Mouse (Mus musculus): Measurements from ENCODE around the gene Scarb1.

Scarb1 gene

DNA sequence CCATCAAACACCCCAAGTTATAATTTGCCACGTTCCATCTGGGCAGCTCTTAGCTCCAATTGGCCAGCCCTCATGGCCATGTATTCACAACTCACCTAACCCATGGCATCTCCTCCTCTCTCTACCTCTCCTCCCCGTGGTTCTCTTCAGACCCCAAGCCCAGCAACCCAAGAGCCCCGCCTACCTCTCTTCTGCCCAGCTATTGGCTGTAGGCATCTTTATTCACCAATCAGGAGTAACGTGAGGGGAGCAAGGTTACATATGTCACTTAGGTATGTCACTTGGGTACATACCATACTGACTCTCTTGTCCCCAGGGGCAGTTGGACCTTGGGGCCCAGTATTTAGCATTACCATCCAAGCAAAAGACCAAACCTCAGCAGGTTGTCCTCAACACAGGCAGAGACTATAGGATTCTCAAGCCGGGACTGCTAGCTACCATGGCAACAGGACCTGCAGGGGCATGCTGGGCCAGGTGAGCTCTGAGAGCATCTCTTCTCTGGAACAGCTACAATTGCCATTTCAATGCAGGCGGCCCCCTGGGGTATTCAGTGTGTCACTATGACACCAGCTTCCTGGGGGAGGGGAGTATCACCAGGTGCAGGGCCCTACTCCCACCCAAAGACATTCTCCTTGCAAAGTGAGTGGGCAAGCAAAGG lies 100.6 kb downstream of the Scarb1 start:
- in situ Hi-C loops (cut with MboI, MseI): no loop called here

DNA sequence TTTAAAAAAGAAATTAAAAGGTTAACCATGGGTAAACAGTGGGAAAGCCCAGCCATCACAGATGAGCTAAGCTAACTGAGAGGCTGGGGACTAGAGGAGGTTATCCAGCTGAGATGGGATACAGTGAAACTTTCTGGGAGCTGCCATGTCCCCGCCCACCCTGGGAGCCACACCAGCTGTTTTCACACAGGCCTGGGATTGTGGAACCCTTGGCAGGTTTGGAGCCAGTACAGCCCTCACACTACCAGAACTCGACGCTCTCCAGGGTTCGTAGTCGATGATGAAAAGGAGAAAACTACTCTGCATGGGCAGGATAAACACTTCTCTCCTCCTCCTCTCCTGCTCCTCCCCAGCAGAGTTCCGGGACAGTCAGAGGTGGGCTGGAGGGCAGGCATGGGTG lies 105.0 kb downstream of the Scarb1 start:
- in situ Hi-C loops (cut with MboI, MseI): no loop called here

DNA sequence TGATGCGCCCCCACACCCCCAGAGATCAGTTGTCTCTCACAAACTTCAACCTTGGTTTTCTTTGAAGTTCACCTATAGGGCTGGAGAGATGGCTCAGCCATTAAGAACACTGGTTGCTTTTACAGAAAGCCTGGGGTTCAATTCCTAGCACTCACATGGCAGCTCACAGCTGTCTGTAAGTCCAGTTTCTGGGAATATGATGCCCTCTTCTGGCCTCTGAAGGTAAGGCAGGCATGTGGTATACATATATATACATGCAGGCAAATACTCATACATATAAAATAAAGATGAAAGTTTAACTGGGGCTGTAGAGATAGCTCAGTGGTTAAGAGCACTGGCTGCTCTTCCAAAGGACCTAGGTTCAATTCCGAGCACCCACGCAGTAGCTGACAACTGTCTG lies 105.5 kb downstream of the Scarb1 start:
- in situ Hi-C loops (cut with MboI, MseI): no loop called here

DNA sequence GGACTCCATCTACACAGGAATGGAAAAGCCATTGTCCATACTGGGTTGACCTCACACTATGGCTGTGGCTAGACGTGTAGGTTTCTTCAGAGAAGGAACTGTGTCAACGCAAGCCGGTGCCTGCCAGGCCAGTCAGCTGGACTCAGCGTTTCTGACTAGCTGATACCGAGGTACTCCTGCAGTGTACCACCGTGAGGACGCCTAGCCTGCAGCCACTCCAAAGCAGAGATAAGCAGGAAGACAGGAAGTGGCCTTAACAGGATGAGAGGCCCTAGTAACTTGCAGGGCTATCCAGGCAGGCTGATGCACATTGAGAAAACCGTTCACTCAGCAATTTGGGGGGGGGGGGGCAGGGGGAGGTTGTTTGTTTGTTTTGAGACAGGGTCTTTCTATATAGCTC lies 106.5 kb downstream of the Scarb1 start:
- in situ Hi-C loops (cut with MboI, MseI): no loop called here

DNA sequence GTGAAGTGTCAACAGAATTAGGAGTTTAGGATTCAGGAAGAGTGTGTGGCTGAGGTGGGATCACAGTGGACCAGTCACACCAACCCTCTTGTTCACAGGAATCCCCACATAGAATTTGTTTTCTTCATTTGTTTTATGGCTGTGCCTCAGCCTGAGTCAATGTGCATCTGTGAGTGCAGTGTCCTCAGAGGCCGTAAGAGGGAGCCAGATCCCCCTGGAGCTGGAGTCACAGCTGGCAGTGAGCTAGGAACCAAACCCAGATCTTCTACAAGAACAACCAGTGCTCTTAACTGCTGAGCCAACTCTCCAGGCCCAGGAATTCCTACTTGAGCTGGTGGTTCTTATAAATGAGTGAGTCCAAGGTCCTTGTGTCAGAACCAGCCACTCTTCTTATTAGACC lies 107.4 kb downstream of the Scarb1 start:
- in situ Hi-C loops (cut with MboI, MseI): no loop called here

DNA sequence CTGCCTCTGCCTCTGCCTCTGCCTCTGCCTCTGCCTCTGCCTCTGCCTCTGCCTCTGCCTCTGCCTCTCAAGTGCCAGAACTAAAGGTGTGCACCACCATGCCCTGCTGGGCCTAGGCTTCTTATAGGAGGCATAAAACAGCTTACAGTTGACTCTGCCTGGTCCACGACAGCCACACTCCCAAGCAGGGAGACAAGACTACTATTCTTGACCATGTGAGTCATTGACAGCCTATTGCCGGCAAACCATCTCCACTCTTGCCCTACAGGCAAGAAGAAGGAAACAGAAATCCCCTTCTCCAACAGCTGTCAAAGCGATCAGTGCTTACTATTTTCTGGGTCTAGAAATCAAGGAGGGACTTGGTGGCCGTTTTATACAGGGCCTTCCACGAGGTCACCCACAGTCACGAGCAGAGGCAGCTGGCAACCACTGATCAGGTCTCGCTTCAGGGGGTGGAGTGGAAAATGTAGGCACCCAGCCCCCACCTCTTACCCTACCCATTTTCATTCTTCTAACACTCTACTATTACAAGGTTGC lies 108.4 kb downstream of the Scarb1 start:
- in situ Hi-C loops (cut with MboI, MseI): no loop called here

DNA sequence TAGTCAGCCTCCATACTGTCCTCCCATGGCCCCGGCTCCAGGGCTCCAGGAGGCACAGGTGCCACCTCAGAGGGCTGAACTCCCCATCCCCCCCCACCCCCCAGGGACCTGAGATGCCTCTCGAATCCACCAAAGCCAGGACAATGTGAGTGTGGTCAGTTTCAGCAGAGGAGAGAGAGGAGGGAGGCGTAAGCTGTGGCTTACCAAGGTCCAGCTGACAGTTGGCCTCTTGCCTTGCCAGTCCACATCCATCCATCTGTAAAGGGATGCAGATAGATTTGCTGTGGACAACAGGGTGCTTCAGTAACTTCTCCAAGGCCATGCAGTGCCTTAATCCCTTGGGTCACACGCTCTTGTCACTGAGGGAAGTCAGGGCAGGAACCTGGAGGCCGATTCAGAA lies 110.4 kb downstream of the Scarb1 start:
- in situ Hi-C loops (cut with MboI, MseI): no loop called here

DNA sequence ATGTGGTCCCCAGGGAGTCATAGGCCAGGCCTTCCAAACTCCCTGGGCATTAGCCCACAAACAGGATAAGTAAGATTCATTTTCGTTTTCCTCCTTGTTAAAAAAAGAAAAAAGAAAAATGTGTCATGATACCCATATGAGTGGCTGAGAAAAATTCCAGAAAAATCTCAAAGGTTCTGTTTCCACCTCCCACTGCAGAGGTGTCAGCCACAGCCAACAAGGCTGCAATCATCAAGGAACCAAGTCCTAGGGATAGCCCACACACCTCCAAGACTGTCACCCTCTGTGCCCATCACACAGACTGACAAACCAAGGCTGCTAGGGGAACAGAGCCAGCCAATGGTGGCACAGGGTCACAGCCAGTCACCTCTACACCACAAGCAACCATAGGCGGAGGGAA lies 111.8 kb downstream of the Scarb1 start:
- in situ Hi-C loops (cut with MboI, MseI): no loop called here

DNA sequence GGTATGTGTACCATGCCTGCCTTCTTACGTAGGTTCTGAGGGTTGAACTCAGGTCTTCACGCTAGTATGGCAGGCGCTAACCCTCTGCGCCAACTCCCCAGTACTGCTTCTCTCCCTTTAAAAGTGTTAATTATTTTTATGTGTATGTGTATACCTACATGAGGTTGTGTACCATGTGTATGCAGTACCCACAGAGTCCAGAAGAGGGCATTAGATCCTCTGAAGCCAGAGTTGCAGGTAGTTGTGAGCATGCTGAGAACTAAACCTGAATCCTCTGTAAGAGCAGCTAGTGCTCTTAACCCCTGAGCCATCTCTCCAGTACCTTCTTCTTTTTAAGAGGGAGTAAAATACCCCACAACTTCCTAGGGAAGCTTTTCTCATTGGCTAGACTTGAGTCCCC lies 113.2 kb downstream of the Scarb1 start:
- in situ Hi-C loops (cut with MboI, MseI): no loop called here

Measured in T-helper 1 cell (primary cell).